Mouse (Mus musculus) heart, adult 2 months (tissue): ENCODE data around the gene Rxra. TPM values are rescaled to one million over a fixed set of nuclear protein-coding genes. Genes with fewer than 3 reads are reported as not detected.
A peak's percentile ranks its signal among the peaks of the same experiment; 100 is the strongest.

Source experiments
- DNase-seq, 2 experiments: peaks; one replicate each; pipeline ENCODE4 v3.0.0; 2021
- H3K27ac ChIP-seq: fragments of 200-600 bp; 2 replicates; pipeline ENCODE4 v1.8.1; 2022
- H3K27me3 ChIP-seq: fragments of 200-500 bp; 2 replicates; pipeline ENCODE4 v1.6.1; 2012; ENCODE audit warnings: mild to moderate bottlenecking, low read length, inconsistent platforms, mixed read lengths; ENCODE audit not compliant: control insufficient read depth, insufficient read depth
- H3K36me3 ChIP-seq: fragments of 200-500 bp; 2 replicates; pipeline ENCODE4 v1.6.1; 2012; ENCODE audit warnings: low read length, inconsistent platforms; ENCODE audit not compliant: control insufficient read depth, insufficient read depth
- H3K4me1 ChIP-seq: fragments of 200-500 bp; 2 replicates; pipeline ENCODE4 v1.6.1; 2011; ENCODE audit warnings: low read length; ENCODE audit not compliant: control insufficient read depth, insufficient read depth
- H3K4me3 ChIP-seq: fragments of 200-600 bp; 2 replicates; pipeline ENCODE4 v1.8.1; 2022
- H3K79me2 ChIP-seq: fragments of 200-500 bp; replicated peaks from 2 replicates; pipeline ENCODE4 v1.6.1; 2012; ENCODE audit warnings: mild to moderate bottlenecking, inconsistent platforms, low read length, moderate library complexity, mixed read lengths; ENCODE audit not compliant: control insufficient read depth, insufficient read depth
- H3K9ac ChIP-seq: fragments of 200-500 bp; 2 replicates; pipeline ENCODE4 v1.6.1; 2012; ENCODE audit warnings: low read depth, mild to moderate bottlenecking, control low read depth, inconsistent platforms, low read length, mixed read lengths
- CTCF ChIP-seq: fragments of 200-600 bp; IDR thresholded peaks from 2 replicates; pipeline ENCODE4 v1.8.1; 2022; ENCODE audit warnings: antibody characterized with exemption, mild to moderate bottlenecking, moderate library complexity
- EP300 ChIP-seq: fragments of 200-500 bp; IDR thresholded peaks from 2 replicates; pipeline ENCODE4 v1.6.1; 2011; ENCODE audit warnings: low read depth, low read length, control low read depth; ENCODE audit not compliant: insufficient read depth
- POLR2A ChIP-seq: fragments of 200-500 bp; IDR thresholded peaks from 2 replicates; pipeline ENCODE4 v1.6.1; 2011; ENCODE audit warnings: mild to moderate bottlenecking, low read depth, low read length, control low read depth; ENCODE audit not compliant: insufficient read depth
- WGBS: fragments of 180-500 bp; shearing (Covaris S2); methylation state at CpG from one replicate; pipeline ENCODE4 v1.1.7; 2018; 5-methylcytosine and 5-hydroxymethylcytosine counted together
- intact Hi-C: fragments of 180-260 bp; cut with DNase I; formaldehyde crosslinking; loops from one replicate; pipeline ENCODE4 v1.15.1; 2025
- polyA plus RNA-seq: library from polyadenylated mRNA; depleted of rRNA; stranded (reverse); fragments of >200 nt; gene quantifications from 2 replicates; pipeline ENCODE4 v1.2.3, GENCODE M21; 2012
- total RNA-seq, 2 experiments: library from RNA; stranded (reverse); gene quantifications; 2 replicates each; pipeline ENCODE4 v1.2.3; 2021

Rxra gene
- total and polyA plus RNA-seq, 3 experiments = 45.1 to 52.6 (median 52.0) TPM

GRCm38 (mm10) chr2:27680058-27680457 is 3.8 kb downstream of the Rxra start:
- DNase-seq = peak in 1 of 2 experiments; percentile 48
- Histone ChIP-seq H3K9ac (peak overlapping the region; percentile 68), H3K4me3 (peak overlapping the region; percentile 92), H3K27ac (peak overlapping the region; percentile 87), H3K36me3 (no peaks in the 10 kb centered on the region), H3K27me3 (no peaks in the 10 kb centered on the region), H3K79me2 (peaks cover 12% of the 10 kb centered on the region), H3K4me1 (peaks cover 50% of the 10 kb centered on the region)
- TF ChIP-seq POLR2A (no peak), EP300 (no peak), CTCF (no peak)
- 10% methylated on average over 6 of the region's 6 CpGs for WGBS
- intact Hi-C loops = no loop called here

- 54% methylated on average over 4 of the region's 4 CpGs for WGBS
- intact Hi-C loops = no loop called here
- Histone ChIP-seq H3K4me3 (peak overlapping the region; percentile 92), H3K9ac (peak overlapping the region; percentile 68), H3K27me3 (no peaks in the 10 kb centered on the region), H3K27ac (peak overlapping the region; percentile 87), H3K4me1 (peaks cover 53% of the 10 kb centered on the region), H3K79me2 (peaks cover 14% of the 10 kb centered on the region), H3K36me3 (no peaks in the 10 kb centered on the region)
- DNase-seq = no peak
- TF ChIP-seq CTCF = no peak
- no peak for TF ChIP-seq POLR2A
- no peak for TF ChIP-seq EP300
Observed at GRCm38 (mm10) chr2:27680595-27680994, 4.4 kb downstream of the Rxra start.

- intact Hi-C loops = no loop called here
- WGBS = 63% methylated on average over 4 of the region's 4 CpGs
- Histone ChIP-seq H3K4me3 (no peak overlapping the region), H3K79me2 (peaks cover 16% of the 10 kb centered on the region), H3K4me1 (peaks cover 57% of the 10 kb centered on the region), H3K27ac (no peak overlapping the region), H3K27me3 (no peaks in the 10 kb centered on the region), H3K9ac (no peak overlapping the region), H3K36me3 (no peaks in the 10 kb centered on the region)
- TF ChIP-seq EP300 (no peak), CTCF (no peak), POLR2A (no peak)
- DNase-seq = no peak
Observed at GRCm38 (mm10) chr2:27681426-27681825, 5.2 kb downstream of the Rxra start.

GRCm38 (mm10) chr2:27682096-27682495 is 5.9 kb downstream of the Rxra start:
- Histone ChIP-seq H3K4me3 (no peak overlapping the region), H3K36me3 (no peaks in the 10 kb centered on the region), H3K9ac (peak overlapping the region; percentile 7; the same call in 1 of the 2 replicates), H3K79me2 (peaks cover 16% of the 10 kb centered on the region), H3K27me3 (no peaks in the 10 kb centered on the region), H3K4me1 (peaks cover 64% of the 10 kb centered on the region), H3K27ac (no peak overlapping the region)
- 36% methylated on average over 5 of the region's 5 CpGs for WGBS
- TF ChIP-seq POLR2A (no peak), EP300 (no peak), CTCF (no peak)
- intact Hi-C loops = no loop called here
- DNase-seq = peak in 1 of 2 experiments; percentile 21

- peak in 1 of 2 experiments; percentile 21 for DNase-seq
- no peak for TF ChIP-seq EP300
- no peak for TF ChIP-seq POLR2A
- TF ChIP-seq CTCF = no peak
- peaks cover 21% of the 10 kb centered on the region for H3K79me2 ChIP-seq
- 58% methylated on average over 11 of the region's 11 CpGs for WGBS
- intact Hi-C loops = no loop called here
- peaks cover 75% of the 10 kb centered on the region for H3K4me1 ChIP-seq
- H3K4me3 ChIP-seq = no peak overlapping the region
- H3K36me3 ChIP-seq = no peaks in the 10 kb centered on the region
- no peaks in the 10 kb centered on the region for H3K27me3 ChIP-seq
- no peak overlapping the region for H3K27ac ChIP-seq
- H3K9ac ChIP-seq = no peak overlapping the region
Observed at GRCm38 (mm10) chr2:27684017-27684657, 7.9 kb downstream of the Rxra start.

- intact Hi-C loops = no loop called here
- H3K79me2 ChIP-seq = peaks cover 23% of the 10 kb centered on the region
- DNase-seq = no peak
- no peak overlapping the region for H3K9ac ChIP-seq
- no peak overlapping the region for H3K27ac ChIP-seq
- TF ChIP-seq CTCF = no peak
- H3K27me3 ChIP-seq = no peaks in the 10 kb centered on the region
- WGBS = 91% methylated on average over 4 of the region's 4 CpGs
- H3K4me1 ChIP-seq = peaks cover 69% of the 10 kb centered on the region
- H3K4me3 ChIP-seq = no peak overlapping the region
- H3K36me3 ChIP-seq = no peaks in the 10 kb centered on the region
Observed at GRCm38 (mm10) chr2:27685917-27686316, 9.7 kb downstream of the Rxra start.
